Mouse (Mus musculus): ENCODE results near the gene Etl4. TPM values are rescaled to one million over a fixed set of nuclear protein-coding genes. Genes with fewer than 3 reads are reported as not detected.

Gene Etl4
- total RNA-seq, 2 experiments from 2014 or later = 127 to 141 TPM

- DNase-seq (ENCODE audit: low spot score in 2 of 2) = peak; percentile 69 to 80
- intact Hi-C loops (cut with DNase I) = loop anchor here (5.0 to 10.0 kb wide), 2 partner anchors 217 to 280 kb away; no protein-coding TSS in a partner anchor
These were observed 585.1 kb downstream of the Etl4 start for GRCm38 (mm10) chr2:20494666-20495065.

- intact Hi-C loops (cut with DNase I) = loop anchor here (10.0 kb wide), 1 partner anchor 278 kb away; no protein-coding TSS in a partner anchor
- DNase-seq (ENCODE audit: low spot score in 2 of 2) = no peak
These were observed 586.7 kb downstream of the Etl4 start for GRCm38 (mm10) chr2:20496219-20496800.

GRCm38 (mm10) chr2:20507832-20508723, 598.5 kb downstream of the Etl4 start:
- intact Hi-C loops (cut with DNase I) = no loop called here
- DNase-seq (ENCODE audit: low spot score in 2 of 2) = no peak

GRCm38 (mm10) chr2:20508724-20509052, 599.1 kb downstream of the Etl4 start:
- intact Hi-C loops (cut with DNase I) = no loop called here

GRCm38 (mm10) chr2:20510061-20510460, 600.5 kb downstream of the Etl4 start:
- intact Hi-C loops (cut with DNase I) = no loop called here

More at GRCm38 (mm10) chr2:20508724-20509052, 599.1 kb downstream of the Etl4 start:
- no peak for DNase-seq (ENCODE audit: low spot score in 2 of 2)

GRCm38 (mm10) chr2:20516270-20516865, 606.8 kb downstream of the Etl4 start:
- no peak for DNase-seq (ENCODE audit: low spot score in 2 of 2)
- intact Hi-C loops (cut with DNase I) = no loop called here

More at GRCm38 (mm10) chr2:20510061-20510460, 600.5 kb downstream of the Etl4 start:
- no peak for DNase-seq (ENCODE audit: low spot score in 2 of 2)

- intact Hi-C loops (cut with DNase I) = no loop called here
- no peak for DNase-seq (ENCODE audit: low spot score in 2 of 2)
These were observed 608.3 kb downstream of the Etl4 start for GRCm38 (mm10) chr2:20517853-20518252.

GRCm38 (mm10) chr2:20518506-20518905, 608.9 kb downstream of the Etl4 start:
- intact Hi-C loops (cut with DNase I) = no loop called here
- peak in 1 of 2 experiments; percentile 12 for DNase-seq (ENCODE audit: low spot score in 2 of 2)

- DNase-seq (ENCODE audit: low spot score in 2 of 2) = peak in 1 of 2 experiments; percentile 11
- intact Hi-C loops (cut with DNase I) = no loop called here
These were observed 610.0 kb downstream of the Etl4 start for GRCm38 (mm10) chr2:20519447-20520098.

GRCm38 (mm10) chr2:20520099-20520475, 610.5 kb downstream of the Etl4 start:
- intact Hi-C loops (cut with DNase I) = no loop called here
- DNase-seq (ENCODE audit: low spot score in 2 of 2) = no peak

- intact Hi-C loops (cut with DNase I) = no loop called here
- peak in 1 of 2 experiments; percentile 10 for DNase-seq (ENCODE audit: low spot score in 2 of 2)
These were observed 611.3 kb downstream of the Etl4 start for GRCm38 (mm10) chr2:20520636-20521595.

GRCm38 (mm10) chr2:20521686-20522285, 612.2 kb downstream of the Etl4 start:
- no peak for DNase-seq (ENCODE audit: low spot score in 2 of 2)
- intact Hi-C loops (cut with DNase I) = no loop called here

- no peak for DNase-seq (ENCODE audit: low spot score in 2 of 2)
- intact Hi-C loops (cut with DNase I) = no loop called here
These were observed 614.1 kb downstream of the Etl4 start for GRCm38 (mm10) chr2:20523636-20524035.

- intact Hi-C loops (cut with DNase I) = no loop called here
These were observed 616.5 kb downstream of the Etl4 start for GRCm38 (mm10) chr2:20525879-20526593.

GRCm38 (mm10) chr2:20526856-20527255, 617.3 kb downstream of the Etl4 start:
- intact Hi-C loops (cut with DNase I) = no loop called here
- DNase-seq (ENCODE audit: low spot score in 2 of 2) = no peak

More at GRCm38 (mm10) chr2:20525879-20526593, 616.5 kb downstream of the Etl4 start:
- DNase-seq (ENCODE audit: low spot score in 2 of 2) = no peak

GRCm38 (mm10) chr2:20532623-20533022, 623.0 kb downstream of the Etl4 start:
- intact Hi-C loops (cut with DNase I) = no loop called here
- DNase-seq (ENCODE audit: low spot score in 2 of 2) = no peak

- no peak for DNase-seq (ENCODE audit: low spot score in 2 of 2)
- intact Hi-C loops (cut with DNase I) = no loop called here
These were observed 628.2 kb downstream of the Etl4 start for GRCm38 (mm10) chr2:20537785-20538184.

GRCm38 (mm10) chr2:20538871-20539270, 629.3 kb downstream of the Etl4 start:
- DNase-seq (ENCODE audit: low spot score in 2 of 2) = no peak
- intact Hi-C loops (cut with DNase I) = no loop called here

All from left cerebral cortex, postnatal 14 days (tissue).